Mouse (Mus musculus): ENCODE measurements at regions not wholly inside any gene's neighbourhood (a gene's known extent, or its start where the extent isn't known, plus 50 kb on each side); places are given as distances from the start of the nearest gene placed in this dataset.

DNA sequence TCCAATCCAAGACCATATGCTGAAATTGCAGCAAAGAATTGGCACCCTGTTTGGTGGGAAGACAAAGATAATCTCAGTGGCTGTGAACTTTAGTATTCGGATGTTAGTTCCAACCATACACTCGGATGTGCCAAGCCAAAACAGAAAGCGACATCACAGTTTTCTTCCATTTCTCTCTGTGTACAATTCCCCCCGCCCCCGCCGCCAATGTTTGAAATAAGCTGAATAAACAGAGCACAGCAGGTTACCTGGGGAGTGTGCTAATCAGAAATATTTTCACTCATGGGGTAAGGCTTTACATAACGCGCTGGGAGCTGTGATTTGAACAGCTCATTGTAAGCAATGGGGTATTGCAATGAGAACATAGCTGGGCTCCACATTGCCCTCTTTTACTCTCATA is 72.5 kb upstream of the Trpm3 start:
- no peak for DNase-seq

GRCm38 (mm10) chr19:22070246-22071030 is 68.4 kb upstream of the Trpm3 start:
- no peak for DNase-seq

DNA sequence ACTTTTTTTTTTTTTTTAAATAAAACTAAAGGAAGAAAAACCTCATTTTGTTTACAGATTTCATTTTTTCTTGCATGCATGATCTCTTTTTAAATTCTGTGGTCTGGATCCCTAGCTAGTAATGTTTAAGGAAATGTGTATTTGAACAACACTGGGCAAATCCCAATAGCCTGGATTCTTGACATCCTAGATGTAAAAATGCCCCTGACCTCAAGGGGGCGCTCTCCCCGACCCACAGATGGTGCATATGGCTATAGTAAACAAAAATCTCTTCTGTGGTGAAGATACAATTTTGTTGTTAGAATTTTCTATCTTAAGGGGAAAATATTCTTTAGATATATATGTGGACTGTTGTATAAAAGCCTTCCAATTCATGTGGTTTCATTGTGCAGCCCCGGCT is 67.1 kb upstream of the Trpm3 start:
- no peak for DNase-seq

DNA sequence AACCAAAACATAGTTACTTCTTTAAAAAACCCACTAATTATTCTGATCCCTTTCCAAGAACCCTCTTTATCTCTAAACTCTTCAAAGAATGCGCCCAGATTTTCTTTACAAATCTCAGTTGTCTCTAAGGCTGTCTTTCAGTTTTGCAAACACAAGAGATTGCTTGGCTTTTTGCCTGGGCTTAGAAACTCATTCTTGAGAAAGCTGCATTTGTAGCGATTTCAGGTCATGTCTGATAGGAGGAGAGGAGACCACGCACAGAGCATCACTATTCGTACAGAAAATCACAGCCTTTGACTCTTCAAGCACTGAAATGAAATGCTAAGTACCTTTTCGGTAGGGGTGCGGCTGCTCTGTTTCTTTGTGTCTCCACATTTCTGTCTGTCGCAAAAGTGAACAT is 64.8 kb upstream of the Trpm3 start:
- no peak for DNase-seq

DNA sequence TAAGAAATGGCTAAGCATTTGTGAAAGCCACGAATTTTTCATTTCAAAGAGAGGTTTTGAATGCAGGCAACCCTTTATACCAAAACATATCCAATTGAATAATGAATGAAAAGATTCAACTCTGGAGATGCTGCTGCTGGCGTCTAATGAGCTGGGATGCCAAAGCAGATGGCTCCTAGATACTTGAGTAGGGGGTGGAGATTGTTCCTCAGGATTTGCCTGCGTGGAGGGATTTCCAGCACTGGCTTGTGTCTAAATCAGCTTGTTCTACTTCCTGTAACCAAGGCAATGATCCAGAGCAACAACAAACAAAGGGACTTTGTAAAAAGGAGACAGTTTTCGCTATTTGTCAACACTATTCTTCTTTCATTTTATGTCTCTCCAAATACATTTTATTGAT is 57.4 kb upstream of the Trpm3 start:
- DNase-seq: no peak

All from right cerebral cortex, postnatal 25 days (tissue).